8 mouse cellular contexts compared by ENCODE assay signal in genomic region chr5:65107773-65108432, GRCm38 (mm10). TPM values are rescaled to one million over a fixed set of nuclear protein-coding genes. Genes with fewer than 3 reads are reported as not detected.
DNase-seq lines count a peak whose midpoint lies in the region; ATAC-seq and TF ChIP-seq lines count a peak whose summit lies in the region.

No protein-coding gene starts in this region.

- H3K9ac ChIP-seq in embryonic facial prominence, embryonic 13.5 days: peak overlapping the region; percentile 88
- H3K9ac ChIP-seq in heart, embryonic 15.5 days: peak overlapping the region; percentile 94

- peak overlapping the region; percentile 75 for H3K4me3 ChIP-seq in embryonic facial prominence, embryonic 13.5 days
- peak overlapping the region; percentile 95 for H3K4me3 ChIP-seq in heart, embryonic 15.5 days

- no peak for TF ChIP-seq CTCF in Patski (IDR thresholded peaks at IDR 0.05)

- H3K27ac ChIP-seq in embryonic facial prominence, embryonic 13.5 days: peak overlapping the region; percentile 84
- H3K27ac ChIP-seq in heart, embryonic 15.5 days: peak overlapping the region; percentile 86

- in situ Hi-C loops in Patski (cut with MboI; ENCODE audit: low pct_unique_long_range_greater_than_20kb): no loop called here

- POLR2A ChIA-PET in Patski (lab: Charles Lee): interaction anchor here (0.6 to 1.0 kb wide), 2 partner anchors 13 to 91 kb away, joined by 3 read pairs; no protein-coding TSS in a partner anchor

- H3K4me1 ChIP-seq in embryonic facial prominence, embryonic 13.5 days: peaks cover 11% of the 10 kb centered on the region
- H3K4me1 ChIP-seq in heart, embryonic 15.5 days (replicated peaks): peaks cover 11% of the 10 kb centered on the region

- no peaks in the 10 kb centered on the region for H3K9me3 ChIP-seq in embryonic facial prominence, embryonic 13.5 days
- H3K9me3 ChIP-seq in heart, embryonic 15.5 days (replicated peaks): no peaks in the 10 kb centered on the region

- no peaks in the 10 kb centered on the region for H3K27me3 ChIP-seq in Patski
- no peaks in the 10 kb centered on the region for H3K27me3 ChIP-seq in embryonic facial prominence, embryonic 13.5 days
- H3K27me3 ChIP-seq in heart, embryonic 15.5 days: no peaks in the 10 kb centered on the region
- H3K27me3 ChIP-seq in splenic B cell, adult 2 months (ENCODE audit: control insufficient read depth, insufficient read depth, low read length, poor library complexity, severe bottlenecking): no peaks in the 10 kb centered on the region; the same call in 1 of the 2 replicates

- 2% methylated on average over 35 of the region's 42 CpGs for WGBS in embryonic facial prominence, embryonic 13.5 days
- WGBS in heart, embryonic 15.5 days: 2% methylated on average over 42 of the region's 42 CpGs

- no peaks in the 10 kb centered on the region for H3K36me3 ChIP-seq in embryonic facial prominence, embryonic 13.5 days
- H3K36me3 ChIP-seq in heart, embryonic 15.5 days: no peaks in the 10 kb centered on the region
- no peaks in the 10 kb centered on the region for H3K36me3 ChIP-seq in splenic B cell, adult 2 months (ENCODE audit: control insufficient read depth, insufficient read depth, low read length, poor library complexity, severe bottlenecking)

- peak; percentile 22 for DNase-seq in Patski (ENCODE audit: low read depth, low spot score)
- DNase-seq in kidney, postnatal 14 days: peak; percentile 53
- DNase-seq in splenic B cell, adult 2 months (ENCODE audit: low read depth, low spot score): peak; percentile 47
- DNase-seq in frontal cortex, postnatal 25 days (ENCODE audit: low spot score in 2 of 2): no peak

- H3K4me2 ChIP-seq in embryonic facial prominence, embryonic 13.5 days: peak overlapping the region; percentile 73
- H3K4me2 ChIP-seq in heart, embryonic 15.5 days: peak overlapping the region; percentile 85

- ATAC-seq in CD4-positive, CD25-positive, alpha-beta regulatory T cell, adult 4 months: peak; percentile 34
- ATAC-seq in Patski: peak; percentile 68
- 0 out of 2 replicates have a peak, but pooled peaks have one; percentile 20 for ATAC-seq in embryonic facial prominence, embryonic 13.5 days (ENCODE audit: insufficient number of reproducible peaks, insufficient read depth, low FRiP score, low TSS enrichment, low read depth)
- ATAC-seq in heart, embryonic 15.5 days (replicated peaks; ENCODE audit: insufficient number of reproducible peaks, insufficient read depth, low FRiP score, low read depth): peak; percentile 9
- peak; percentile 32 for ATAC-seq in megakaryocyte progenitor cell, adult 5-6 weeks (replicated peaks; ENCODE audit: poor library complexity)

- CTCF ChIA-PET in Patski (lab: Charles Lee): no interaction called here

RNA-seq across cellular contexts. Expression of gene Klhl5, which starts 0.6 kb away (rescaled TPM):
- polyA plus RNA-seq in CD4-positive, CD25-positive, alpha-beta regulatory T cell, adult 4 months (2017; shearing (Covaris generic)): 1 to 10 TPM; 5.4 to 6.1 TPM
- polyA plus RNA-seq in Patski (2021): 32.0 TPM
- 21.2 and 21.3 TPM in 2 replicates for polyA plus RNA-seq in embryonic facial prominence, embryonic 13.5 days (2015; fragmentation: Nextera tagmentation; extraction: Ambion mirVana)
- polyA plus RNA-seq in heart, embryonic 15.5 days (2015; fragmentation: Nextera tagmentation; extraction: Ambion mirVana): 11.9 and 13.8 TPM in 2 replicates
- total RNA-seq in megakaryocyte progenitor cell, adult 5-6 weeks (2015): 84.6 and 87.6 TPM in 2 replicates
- 49.1 and 58.1 TPM in 2 replicates for total RNA-seq in megakaryocyte progenitor cell, adult 5-6 weeks (2017)

RNA-seq across cellular contexts. Expression of gene Tmem156, which starts 16.0 kb away (rescaled TPM):
- polyA plus RNA-seq in CD4-positive, CD25-positive, alpha-beta regulatory T cell, adult 4 months (2017; shearing (Covaris generic)): 10 to 100 TPM; 21.5 to 26.1 TPM
- polyA plus RNA-seq in Patski (2021): not detected
- 0.48 and 0.53 TPM in 2 replicates for polyA plus RNA-seq in embryonic facial prominence, embryonic 13.5 days (2015; fragmentation: Nextera tagmentation; extraction: Ambion mirVana)
- polyA plus RNA-seq in heart, embryonic 15.5 days (2015; fragmentation: Nextera tagmentation; extraction: Ambion mirVana): 0.44 TPM in 1 of 2 replicates, not detected in the other
- total RNA-seq in megakaryocyte progenitor cell, adult 5-6 weeks (2015): 29.2 and 30.6 TPM in 2 replicates
- total RNA-seq in megakaryocyte progenitor cell, adult 5-6 weeks (2017): 38.0 and 41.3 TPM in 2 replicates

Comparison
In these comparisons a context has a peak if more than half of its experiments do, and no peak if none do; other contexts are left out.
1. ATAC-seq: peak in every context shown above with its lines; median percentile 68 in Patski; 34 in CD4-positive, CD25-positive, alpha-beta regulatory T cell, adult 4 months; 32 in megakaryocyte progenitor cell, adult 5-6 weeks; 20 in embryonic facial prominence, embryonic 13.5 days; 9 in heart, embryonic 15.5 days.
2. DNase-seq: peak in Patski (single experiment), kidney, postnatal 14 days (single experiment) and splenic B cell, adult 2 months (single experiment); none in frontal cortex, postnatal 25 days (0 of 2).
3. RNA of gene Tmem156, which starts 16.0 kb away (polyA plus RNA-seq): 21.5 to 26.1 TPM in CD4-positive, CD25-positive, alpha-beta regulatory T cell, adult 4 months; 0.48 to 0.53 TPM in embryonic facial prominence, embryonic 13.5 days, 0.44 TPM in heart, embryonic 15.5 days and not detected in Patski (single experiment); every median in the first group is over 10 times any median in the second.